Mouse (Mus musculus) CH12.LX (cell line): Measurements from ENCODE around the gene Flt1. TPM values are rescaled to one million over a fixed set of nuclear protein-coding genes. Genes with fewer than 3 reads are reported as not detected.

Experiments
- DNase-seq: peaks from one replicate; pipeline ENCODE4 v3.0.0-alpha.2; 2013; ENCODE audit errors: extremely low read depth
- H3K27ac ChIP-seq: 2 replicates; pipeline ENCODE4 v1.5.1; 2012; ENCODE audit warnings: low read depth, mild to moderate bottlenecking, control low read depth, moderate library complexity; ENCODE audit not compliant: insufficient read depth
- H3K27me3 ChIP-seq: replicated peaks from 2 replicates; pipeline ENCODE3; 2012; ENCODE audit warnings: inconsistent platforms
- H3K36me3 ChIP-seq, 2 experiments: replicated peaks in 1 of 2; 2 replicates each; pipeline versions ENCODE3 to v1.6.1; 2012; ENCODE audit warnings: inconsistent platforms in 1 of 2, low read length in 1 of 2, mild to moderate bottlenecking in 1 of 2, mixed read lengths in 1 of 2, moderate library complexity in 1 of 2; ENCODE audit not compliant: control insufficient read depth in 1 of 2, insufficient read depth in 1 of 2
- H3K4me1 ChIP-seq, 2 experiments: 2 replicates each; pipeline ENCODE4 v1.6.1; 2012; ENCODE audit warnings: inconsistent platforms in 1 of 2, moderate library complexity in 1 of 2; ENCODE audit not compliant: insufficient read depth in 2 of 2, control insufficient read depth in 1 of 2
- H3K4me2 ChIP-seq: 2 replicates; pipeline ENCODE4 v1.6.1; 2012; ENCODE audit warnings: low read depth, mild to moderate bottlenecking, control low read depth; ENCODE audit not compliant: poor library complexity, insufficient read depth, severe bottlenecking
- H3K4me3 ChIP-seq, 3 experiments: fragments of 150-350 bp in 1 of 3; sonication (generic) in 1 of 3; replicated peaks in 1 of 3; 2 replicates each; pipeline versions ENCODE3 to v1.5.1; 2011 to 2012; ENCODE audit warnings: low read depth in 2 of 3, low read length in 2 of 3, mild to moderate bottlenecking in 2 of 3, moderate library complexity in 2 of 3, control low read depth in 1 of 3, improper control_type of control experiment in 1 of 3, inconsistent platforms in 1 of 3, mixed read lengths in 1 of 3; ENCODE audit not compliant: poor library complexity in 1 of 3
- H3K79me2 ChIP-seq: replicated peaks from 2 replicates; pipeline ENCODE4 v1.6.1; 2012; ENCODE audit warnings: mild to moderate bottlenecking, moderate library complexity; ENCODE audit not compliant: control insufficient read depth, poor library complexity, insufficient read depth, severe bottlenecking; ENCODE audit errors: extremely low read depth
- H3K9ac ChIP-seq: 2 replicates; pipeline ENCODE4 v1.6.1; 2012; ENCODE audit warnings: low read depth, mild to moderate bottlenecking, control low read depth, moderate library complexity; ENCODE audit not compliant: insufficient read depth
- H3K9me3 ChIP-seq: replicated peaks from 2 replicates; pipeline ENCODE3; 2012; ENCODE audit warnings: low read length, inconsistent platforms, mixed read lengths
- ELF1 ChIP-seq: IDR thresholded peaks from 2 replicates; pipeline ENCODE4 v1.6.1; 2014; ENCODE audit warnings: low read depth, mild to moderate bottlenecking, inconsistent platforms, low read length, improper control_type of control experiment
- ETS1 ChIP-seq: conservative IDR thresholded peaks from 2 replicates; pipeline ENCODE4 v1.6.1; 2012; ENCODE audit warnings: low read depth, mild to moderate bottlenecking, inconsistent platforms, low read length, improper control_type of control experiment, moderate library complexity
- GABPA ChIP-seq: IDR thresholded peaks from 2 replicates; pipeline ENCODE4 v1.6.1; 2012; ENCODE audit warnings: low read depth, low read length, improper control_type of control experiment, inconsistent platforms; ENCODE audit not compliant: insufficient replicate concordance
- JUN ChIP-seq: IDR thresholded peaks from 2 replicates; pipeline ENCODE4 v1.6.1; 2011; ENCODE audit warnings: low read depth, mild to moderate bottlenecking, low read length, improper control_type of control experiment, moderate library complexity; ENCODE audit not compliant: insufficient read depth
- KAT2A ChIP-seq: IDR thresholded peaks from 2 replicates; pipeline ENCODE4 v1.6.1; 2012; ENCODE audit warnings: low read length, improper control_type of control experiment, inconsistent platforms; ENCODE audit not compliant: insufficient replicate concordance
- MAFK ChIP-seq: IDR thresholded peaks from 2 replicates; pipeline ENCODE4 v1.6.1; 2011; ENCODE audit warnings: low read length, improper control_type of control experiment; ENCODE audit not compliant: insufficient replicate concordance
- MAZ ChIP-seq: IDR thresholded peaks from 2 replicates; pipeline ENCODE4 v1.6.1; 2012; ENCODE audit warnings: low read depth, mild to moderate bottlenecking, inconsistent platforms, low read length, improper control_type of control experiment, moderate library complexity
- MEF2A ChIP-seq: IDR thresholded peaks from 2 replicates; pipeline ENCODE4 v1.6.1; 2014; ENCODE audit warnings: low read depth, mild to moderate bottlenecking, inconsistent platforms, low read length, improper control_type of control experiment, borderline replicate concordance
- NRF1 ChIP-seq: IDR thresholded peaks from 2 replicates; pipeline ENCODE4 v1.6.1; 2014; ENCODE audit warnings: low read depth, mild to moderate bottlenecking, inconsistent platforms, low read length, improper control_type of control experiment, moderate library complexity
- POLR2AphosphoS2 ChIP-seq: IDR thresholded peaks from 2 replicates; pipeline ENCODE4 v1.6.1; 2011; ENCODE audit warnings: low read depth, low read length, improper control_type of control experiment
- RAD21 ChIP-seq: IDR thresholded peaks from 2 replicates; pipeline ENCODE4 v1.6.1; 2011; ENCODE audit warnings: low read depth, mild to moderate bottlenecking, low read length, improper control_type of control experiment, moderate library complexity
- SIN3A ChIP-seq: IDR thresholded peaks from 2 replicates; pipeline ENCODE4 v1.6.1; 2012; ENCODE audit warnings: low read length, improper control_type of control experiment, inconsistent platforms
- SMC3 ChIP-seq: IDR thresholded peaks from 2 replicates; pipeline ENCODE4 v1.6.1; 2011; ENCODE audit warnings: low read depth, low read length, improper control_type of control experiment
- UBTF ChIP-seq: IDR thresholded peaks from 2 replicates; pipeline ENCODE4 v1.6.1; 2012; ENCODE audit warnings: low read depth, mild to moderate bottlenecking, inconsistent platforms, low read length, improper control_type of control experiment, moderate library complexity
- USF1 ChIP-seq: IDR thresholded peaks from 2 replicates; pipeline ENCODE4 v1.6.1; 2014; ENCODE audit warnings: low read depth, mild to moderate bottlenecking, inconsistent platforms, low read length, improper control_type of control experiment
- USF2 ChIP-seq: conservative IDR thresholded peaks from 2 replicates; pipeline ENCODE4 v1.6.1; 2011; ENCODE audit warnings: low read depth, low read length, improper control_type of control experiment
- ZMIZ1 ChIP-seq: IDR thresholded peaks from 2 replicates; pipeline ENCODE4 v1.6.1; 2012; ENCODE audit warnings: low read depth, mild to moderate bottlenecking, inconsistent platforms, low read length, improper control_type of control experiment
- dilution Hi-C: fragments of 300-500 bp; cut with MboI; formaldehyde crosslinking; loops from 2 replicates; pipeline ENCODE4 v1.14.3; 2020; ENCODE audit warnings: low sequenced_read_pairs; ENCODE audit not compliant: extremely low pct_unique_long_range_greater_than_20kb, extremely low pct_ligation_motif_present
- in situ Hi-C: fragments of 300-500 bp; cut with MboI; formaldehyde crosslinking; loops from 3 replicates; pipeline ENCODE4 v1.14.3; 2019; ENCODE audit warnings: low sequenced_read_pairs, low pct_ligation_motif_present, low pct_unique_long_range_greater_than_20kb, mixed read lengths
- polyA plus RNA-seq: library from polyadenylated mRNA; unstranded; fragments of >175 nt; gene quantifications from 2 replicates; pipeline ENCODE4 v1.2.1, GENCODE M21; 2012; ENCODE audit warnings: low read depth; ENCODE audit not compliant: insufficient read length
- total RNA-seq, 2 experiments: library from RNA; depleted of rRNA; stranded (reverse); fragments of 300-350 nt in 1 of 2; fragments of >200 nt in 1 of 2; gene quantifications; 2 replicates each; pipeline ENCODE4 v1.2.3; 2012 to 2014

Gene Flt1
- total and polyA plus RNA-seq, 3 experiments = 0.27 to 0.94 (median 0.47) TPM

GRCm38 (mm10) chr5:147715391-147715790 lies 10.4 kb downstream of the Flt1 start:
- no peak overlapping the region for H3K4me2 ChIP-seq
- no peaks in the 10 kb centered on the region for H3K9me3 ChIP-seq
- no peaks in the 10 kb centered on the region for H3K79me2 ChIP-seq
- H3K9ac ChIP-seq = no peak overlapping the region
- in situ Hi-C loops (no loop called here), dilution Hi-C loops (no loop called here)
- H3K4me1 ChIP-seq = peaks cover 0 to 12% of the 10 kb centered on the region in 2 experiments; a peak in 2 of 4 replicates
- no peaks in the 10 kb centered on the region for H3K36me3 ChIP-seq
- H3K4me3 ChIP-seq = no peak overlapping the region
- H3K27me3 ChIP-seq = no peaks in the 10 kb centered on the region
- no peak overlapping the region for H3K27ac ChIP-seq
- no peak for TF ChIP-seq GABPA
- TF ChIP-seq ELF1 = no peak
- no peak for TF ChIP-seq MAZ
- TF ChIP-seq SIN3A = no peak
- TF ChIP-seq NRF1 = no peak
- TF ChIP-seq UBTF = no peak
- no peak for TF ChIP-seq ZMIZ1
- TF ChIP-seq MEF2A = no peak
- no peak for TF ChIP-seq SMC3
- no peak for DNase-seq

- Histone ChIP-seq H3K36me3 (no peaks in the 10 kb centered on the region), H3K27ac (no peak overlapping the region), H3K4me2 (no peak overlapping the region), H3K79me2 (no peaks in the 10 kb centered on the region), H3K9ac (no peak overlapping the region), H3K4me1 (peaks cover 14 to 29% of the 10 kb centered on the region in 2 experiments), H3K9me3 (peaks cover 8% of the 10 kb centered on the region), H3K4me3 (no peak overlapping the region), H3K27me3 (no peaks in the 10 kb centered on the region)
- dilution Hi-C loops = no loop called here
- TF ChIP-seq POLR2AphosphoS2 (no peak), SIN3A (no peak), JUN (no peak), USF1 (no peak), KAT2A (no peak)
- no peak for DNase-seq
- in situ Hi-C loops = no loop called here
Observed at GRCm38 (mm10) chr5:147708500-147708899, 17.3 kb downstream of the Flt1 start.

GRCm38 (mm10) chr5:147707479-147707878 lies 18.3 kb downstream of the Flt1 start:
- Histone ChIP-seq H3K4me2 (0 out of 2 replicates have a peak overlapping the region, but pooled peaks have one; percentile 23), H3K4me3 (no peak overlapping the region), H3K9me3 (peaks cover 8% of the 10 kb centered on the region), H3K27me3 (no peaks in the 10 kb centered on the region), H3K27ac (no peak overlapping the region), H3K9ac (no peak overlapping the region; the same call in 1 of the 2 replicates), H3K36me3 (no peaks in the 10 kb centered on the region), H3K79me2 (no peaks in the 10 kb centered on the region), H3K4me1 (peaks cover 14 to 29% of the 10 kb centered on the region in 2 experiments)
- dilution Hi-C loops (no loop called here), in situ Hi-C loops (no loop called here)
- TF ChIP-seq MAFK (peak; percentile 50; the same call in 1 of the 2 replicates), USF2 (no peak), ETS1 (peak; percentile 60; the same call in 1 of the 2 replicates), RAD21 (no peak), MEF2A (peak; percentile 40; the same call in 1 of the 2 replicates)
- peak; percentile 42 for DNase-seq
